Mouse (Mus musculus): ENCODE results near the gene Fkbp3.

Gene Fkbp3

DNA sequence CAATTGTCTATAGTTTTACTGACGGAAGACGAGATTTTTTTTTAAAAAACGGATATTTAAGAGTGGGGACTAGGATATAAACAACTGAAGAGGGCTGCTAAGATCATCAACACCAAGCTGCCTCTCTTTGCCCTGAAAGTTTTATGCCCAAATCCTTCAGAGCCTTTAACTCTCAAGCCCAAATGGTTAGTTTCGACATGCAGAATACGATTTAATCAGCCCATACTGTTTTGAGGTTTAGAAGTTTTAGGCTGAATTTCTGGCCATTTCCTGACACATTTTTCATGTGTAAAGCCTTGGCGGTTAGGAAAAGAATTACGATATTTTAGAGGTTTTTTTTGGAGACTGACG is 38.0 kb downstream of the Fkbp3 start:
- DNase-seq (ENCODE audit: low spot score), result no peak

DNA sequence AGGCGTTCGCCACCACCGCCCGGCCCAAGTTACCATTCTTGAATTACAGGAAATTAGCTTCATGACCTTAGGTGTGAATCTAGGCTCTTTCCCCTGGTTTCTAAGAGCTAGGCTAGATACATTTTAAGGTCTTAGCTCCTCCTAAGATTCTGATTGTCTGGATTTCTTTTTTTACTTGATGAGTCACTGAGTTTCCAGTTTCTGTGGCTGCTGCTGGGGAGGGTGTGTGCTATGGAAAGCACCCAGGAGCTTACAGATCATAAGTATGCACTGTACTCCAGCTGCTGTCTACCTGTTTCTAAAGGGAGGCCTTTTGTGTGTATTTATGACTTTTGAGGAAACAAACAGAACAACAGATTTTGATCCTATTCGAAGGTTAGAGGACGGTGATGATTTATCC is 51.0 kb downstream of the Fkbp3 start:
- no peak for DNase-seq (ENCODE audit: low spot score)
